Mouse (Mus musculus) testis, postnatal 10 days (tissue): ENCODE results near the gene Gm8906.
"Not testable (repeated sequence)": the region's sequence is repeated elsewhere in the genome, so short reads cannot be mapped to it uniquely, and the experiment has no call there.

Experiments
- DNase-seq: peaks from one replicate; pipeline ENCODE4 v3.0.0; 2021; ENCODE audit warnings: low spot score

Gm8906 gene

GRCm38 (mm10) chr5:11502385-11502784 lies at the start of gene Gm8906:
Gm8906 (plus strand) TSS chr5:11502685.
- not testable (repeated sequence) for DNase-seq
